Mouse (Mus musculus) kidney, adult 2 months (tissue): ENCODE data around the gene Gm43951.

ENCODE experiments used
- CTCF ChIP-seq: fragments of 200-500 bp; conservative IDR thresholded peaks from 2 replicates; pipeline ENCODE4 v1.5.1; 2011; ENCODE audit warnings: low read depth, mild to moderate bottlenecking, control low read depth, low read length, moderate library complexity, mixed read lengths; ENCODE audit not compliant: insufficient read depth, insufficient read length
- POLR2A ChIP-seq: fragments of 200-500 bp; IDR thresholded peaks from one replicate; pipeline ENCODE4 v1.6.1; 2011; ENCODE audit warnings: low read depth, low read length, control low read depth

GRCm38 (mm10) chr11:72232991-72233390 is 26.4 kb upstream of the Gm43951 start:
- TF ChIP-seq CTCF = no peak
- TF ChIP-seq POLR2A = no peak
